Mouse (Mus musculus): Measurements from ENCODE around the gene Fth1. TPM values are rescaled to one million over a fixed set of nuclear protein-coding genes. Genes with fewer than 3 reads are reported as not detected.
"Not testable (repeated sequence)": the region's sequence is repeated elsewhere in the genome, so short reads cannot be mapped to it uniquely, and the experiment has no call there.

Gene Fth1
- polyA plus RNA-seq (2015; fragmentation: Nextera tagmentation; extraction: Ambion mirVana), result 1,344 and 1,356 TPM in 2 replicates

- Histone ChIP-seq H3K4me2 (replicated peaks) (no peak within 1 kb of the TSS), H3K4me1 (replicated peaks) (peaks cover 23% of the 10 kb centered on the region), H3K27me3 (no peaks in the 10 kb centered on the region), H3K36me3 (peaks cover 15% of the 10 kb centered on the region), H3K4me3 (replicated peaks) (no peak within 1 kb of the TSS), H3K9me3 (no peaks in the 10 kb centered on the region), H3K27ac (no peak within 1 kb of the TSS), H3K9ac (replicated peaks) (no peak within 1 kb of the TSS)
- WGBS, result 88% methylated on average over 4 of the region's 4 CpGs
- no peak for ATAC-seq
Observed at GRCm38 (mm10) chr19:9980258-9980657, at the start of gene Fth1. Gene Fth1 (plus strand): TSS chr19:9980598.

DNA sequence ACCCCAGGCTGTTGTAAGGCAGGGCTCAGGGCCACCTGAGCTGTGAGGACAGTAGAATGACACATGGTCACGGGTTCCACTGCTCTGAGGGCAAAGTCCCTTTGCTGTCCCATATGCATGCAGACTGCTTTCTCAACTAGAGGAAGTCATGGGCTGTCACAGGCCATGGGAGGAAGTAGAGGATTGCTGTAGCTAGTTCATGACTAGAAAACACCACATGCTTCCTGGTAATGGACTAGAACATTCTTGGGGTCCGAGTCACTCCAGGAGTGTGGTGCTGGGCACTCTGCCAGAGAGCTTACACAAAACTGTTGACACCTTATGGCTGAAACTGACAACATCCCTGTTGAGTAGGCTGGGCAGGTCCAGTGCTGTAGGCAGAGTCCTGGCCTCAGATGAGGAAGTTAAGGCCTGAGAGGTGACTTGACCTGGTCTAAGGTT lies 49.2 kb upstream of the Fth1 start:
- not testable (repeated sequence) for H3K9ac ChIP-seq (replicated peaks); H3K27ac ChIP-seq; H3K4me3 ChIP-seq (replicated peaks); H3K36me3 ChIP-seq; ATAC-seq; H3K9me3 ChIP-seq; H3K27me3 ChIP-seq; H3K4me2 ChIP-seq (replicated peaks); H3K4me1 ChIP-seq (replicated peaks)
- 86% methylated on average over 2 of the region's 2 CpGs for WGBS

- no peak for ATAC-seq
- H3K9me3 ChIP-seq, result no peaks in the 10 kb centered on the region
- 77% methylated on average over 2 of the region's 2 CpGs for WGBS
Observed at GRCm38 (mm10) chr19:9933908-9934307, 46.5 kb upstream of the Fth1 start.

DNA sequence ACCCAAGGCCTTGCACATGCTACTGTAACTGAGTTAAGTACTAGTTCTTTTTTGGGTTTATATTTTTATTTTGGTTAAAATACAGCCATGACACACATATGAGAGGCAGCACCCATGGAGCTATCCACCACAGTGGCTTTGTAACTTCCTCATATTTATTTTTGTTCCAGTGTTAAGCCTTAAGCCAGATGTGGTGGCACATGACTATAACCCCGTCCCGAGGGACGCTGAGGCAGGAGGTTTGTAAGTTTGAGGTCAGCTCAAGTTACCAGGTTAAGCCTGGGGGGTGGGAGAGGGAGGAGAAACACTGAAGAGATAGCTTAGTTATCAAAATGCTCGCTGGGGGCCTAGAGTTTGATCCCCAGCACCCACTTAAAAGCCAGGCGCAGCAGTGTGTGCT lies 43.8 kb upstream of the Fth1 start:
- ATAC-seq, result no peak
- H3K36me3 ChIP-seq, result no peaks in the 10 kb centered on the region
- no peaks in the 10 kb centered on the region for H3K27me3 ChIP-seq
- no peaks in the 10 kb centered on the region for H3K9me3 ChIP-seq
- no peak overlapping the region for H3K4me3 ChIP-seq (replicated peaks)
- H3K27ac ChIP-seq, result no peak overlapping the region
- H3K4me2 ChIP-seq (replicated peaks), result no peak overlapping the region
- WGBS, result 85% methylated on average over 5 of the region's 5 CpGs
- H3K9ac ChIP-seq (replicated peaks), result no peak overlapping the region
- H3K4me1 ChIP-seq (replicated peaks), result peaks cover 2% of the 10 kb centered on the region; the same call in 1 of the 2 replicates

More at GRCm38 (mm10) chr19:9933908-9934307, 46.5 kb upstream of the Fth1 start:
- Histone ChIP-seq H3K27ac (no peak overlapping the region), H3K36me3 (no peaks in the 10 kb centered on the region), H3K4me2 (replicated peaks) (no peak overlapping the region), H3K27me3 (no peaks in the 10 kb centered on the region), H3K4me3 (replicated peaks) (no peak overlapping the region), H3K4me1 (replicated peaks) (no peaks in the 10 kb centered on the region), H3K9ac (replicated peaks) (no peak overlapping the region)

- no peak overlapping the region for H3K4me3 ChIP-seq (replicated peaks)
- no peaks in the 10 kb centered on the region for H3K36me3 ChIP-seq
- H3K4me2 ChIP-seq (replicated peaks), result no peak overlapping the region
- no peak overlapping the region for H3K27ac ChIP-seq
- H3K9ac ChIP-seq (replicated peaks), result no peak overlapping the region
- no peaks in the 10 kb centered on the region for H3K27me3 ChIP-seq
- H3K4me1 ChIP-seq (replicated peaks), result peaks cover 2% of the 10 kb centered on the region; the same call in 1 of the 2 replicates
- H3K9me3 ChIP-seq, result no peaks in the 10 kb centered on the region
- WGBS, result 61% methylated on average over 5 of the region's 5 CpGs
- ATAC-seq, result no peak
Observed at GRCm38 (mm10) chr19:9937428-9937827, 43.0 kb upstream of the Fth1 start.

DNA sequence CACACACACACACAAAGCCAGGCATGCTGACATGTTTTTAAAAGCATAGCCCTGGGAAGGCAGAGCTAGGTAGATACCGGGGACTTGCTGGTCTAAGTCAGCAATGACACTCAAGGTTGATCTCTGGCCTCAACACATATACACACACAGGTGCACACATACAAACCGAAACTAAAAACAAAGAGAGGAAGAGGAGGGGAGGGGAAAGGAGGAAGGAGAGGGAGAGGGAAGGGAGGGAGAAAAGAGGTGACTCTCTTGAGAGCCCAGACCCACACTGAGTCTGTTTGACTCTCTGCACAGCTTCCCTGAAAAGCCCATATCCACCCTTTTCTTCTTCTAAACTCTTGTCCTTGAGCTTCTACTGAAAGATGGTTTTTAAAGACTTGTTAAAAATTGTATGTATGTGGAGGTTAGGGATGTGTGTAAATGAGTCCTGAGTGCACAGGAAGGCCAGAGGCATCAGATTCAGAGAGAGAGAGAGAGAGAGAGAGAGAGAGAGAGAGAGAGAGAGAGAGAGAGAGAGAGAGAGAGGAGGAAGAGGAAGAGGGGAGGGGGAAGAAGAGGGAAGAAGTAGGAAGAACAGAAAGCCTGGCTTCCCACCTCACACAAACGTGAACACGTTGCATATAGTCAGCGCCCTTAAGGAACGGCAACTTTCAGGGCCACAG lies 42.1 kb upstream of the Fth1 start:
- H3K4me1 ChIP-seq (replicated peaks), result peaks cover 2% of the 10 kb centered on the region; the same call in 1 of the 2 replicates
- 88% methylated on average over 6 of the region's 6 CpGs for WGBS
- no peaks in the 10 kb centered on the region for H3K27me3 ChIP-seq
- no peaks in the 10 kb centered on the region for H3K9me3 ChIP-seq
- H3K4me3 ChIP-seq (replicated peaks), result no peak overlapping the region
- ATAC-seq, result no peak
- no peak overlapping the region for H3K4me2 ChIP-seq (replicated peaks)
- H3K27ac ChIP-seq, result no peak overlapping the region
- no peaks in the 10 kb centered on the region for H3K36me3 ChIP-seq
- no peak overlapping the region for H3K9ac ChIP-seq (replicated peaks)

DNA sequence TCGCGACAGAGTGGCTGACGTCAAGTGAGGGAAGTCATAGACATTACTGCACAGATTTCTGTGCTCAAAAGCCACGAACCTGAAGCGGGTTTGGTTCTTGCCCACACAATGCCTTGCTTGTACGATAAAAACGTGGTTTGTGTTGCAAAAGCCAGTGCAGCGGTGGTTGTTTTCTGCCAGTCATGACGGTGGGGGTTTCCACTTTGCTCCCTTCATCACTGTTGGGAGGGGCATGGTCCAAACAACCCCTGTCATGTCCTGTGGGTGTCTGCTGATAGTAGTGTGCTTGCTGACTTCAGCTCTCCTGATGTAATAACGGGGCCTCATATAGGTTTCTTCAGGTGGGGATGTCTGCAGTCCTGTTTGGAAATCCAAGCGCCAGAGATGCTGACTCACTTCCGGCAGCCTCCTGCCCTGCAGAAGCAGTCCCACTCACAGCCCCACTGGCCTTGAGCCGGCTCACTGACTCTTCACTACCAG lies 41.5 kb upstream of the Fth1 start:
- 79% methylated on average over 13 of the region's 13 CpGs for WGBS

DNA sequence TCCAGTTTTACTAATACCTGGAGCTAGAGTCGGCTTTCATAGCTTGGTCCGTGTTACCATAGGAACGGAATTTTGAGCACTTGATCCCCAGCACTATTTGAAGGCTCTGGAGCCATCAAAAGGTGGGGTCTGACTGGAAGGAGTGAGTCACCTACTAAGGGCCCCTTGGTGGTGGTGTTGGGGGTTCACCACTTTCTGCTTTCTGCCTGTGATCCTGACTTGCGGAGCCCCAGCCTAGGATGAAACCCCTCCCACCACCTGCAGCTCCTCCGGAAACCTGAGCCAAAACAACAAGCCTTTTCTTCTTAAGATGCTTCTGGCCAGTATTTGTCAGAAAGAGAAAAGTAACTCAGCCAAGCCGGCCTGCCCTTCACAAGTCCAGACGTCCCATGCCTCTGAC lies 40.6 kb upstream of the Fth1 start:
- H3K4me3 ChIP-seq (replicated peaks), result no peak overlapping the region
- no peaks in the 10 kb centered on the region for H3K9me3 ChIP-seq
- no peak overlapping the region for H3K27ac ChIP-seq
- H3K9ac ChIP-seq (replicated peaks), result no peak overlapping the region
- WGBS, result 56% methylated on average over 7 of the region's 7 CpGs
- no peak overlapping the region for H3K4me2 ChIP-seq (replicated peaks)
- H3K36me3 ChIP-seq, result no peaks in the 10 kb centered on the region
- no peak for ATAC-seq
- peaks cover 2% of the 10 kb centered on the region; the same call in 1 of the 2 replicates for H3K4me1 ChIP-seq (replicated peaks)
- no peaks in the 10 kb centered on the region for H3K27me3 ChIP-seq

More for the DNA sequence above, 41.5 kb upstream of the Fth1 start:
- Histone ChIP-seq H3K4me3 (replicated peaks) (no peak overlapping the region), H3K27me3 (no peaks in the 10 kb centered on the region), H3K27ac (no peak overlapping the region), H3K9me3 (no peaks in the 10 kb centered on the region), H3K4me1 (replicated peaks) (peaks cover 2% of the 10 kb centered on the region; the same call in 1 of the 2 replicates), H3K9ac (replicated peaks) (no peak overlapping the region), H3K4me2 (replicated peaks) (no peak overlapping the region), H3K36me3 (no peaks in the 10 kb centered on the region)
- no peak for ATAC-seq

- Histone ChIP-seq H3K9me3 (no peaks in the 10 kb centered on the region), H3K36me3 (no peaks in the 10 kb centered on the region), H3K27ac (no peak overlapping the region), H3K9ac (replicated peaks) (no peak overlapping the region), H3K4me1 (replicated peaks) (peaks cover 2% of the 10 kb centered on the region; the same call in 1 of the 2 replicates), H3K27me3 (no peaks in the 10 kb centered on the region), H3K4me3 (replicated peaks) (no peak overlapping the region), H3K4me2 (replicated peaks) (no peak overlapping the region)
- no peak for ATAC-seq
- 6% methylated on average over 4 of the region's 4 CpGs for WGBS
Observed at GRCm38 (mm10) chr19:9940903-9941302, 39.5 kb upstream of the Fth1 start.

- Histone ChIP-seq H3K4me2 (replicated peaks) (no peak overlapping the region), H3K4me3 (replicated peaks) (no peak overlapping the region), H3K9me3 (no peaks in the 10 kb centered on the region), H3K27ac (no peak overlapping the region), H3K27me3 (no peaks in the 10 kb centered on the region), H3K4me1 (replicated peaks) (peaks cover 2% of the 10 kb centered on the region; the same call in 1 of the 2 replicates), H3K9ac (replicated peaks) (no peak overlapping the region), H3K36me3 (no peaks in the 10 kb centered on the region)
- WGBS, result 77% methylated on average over 1 of the region's 1 CpGs
- ATAC-seq, result no peak
Observed at GRCm38 (mm10) chr19:9941809-9942208, 38.6 kb upstream of the Fth1 start.

DNA sequence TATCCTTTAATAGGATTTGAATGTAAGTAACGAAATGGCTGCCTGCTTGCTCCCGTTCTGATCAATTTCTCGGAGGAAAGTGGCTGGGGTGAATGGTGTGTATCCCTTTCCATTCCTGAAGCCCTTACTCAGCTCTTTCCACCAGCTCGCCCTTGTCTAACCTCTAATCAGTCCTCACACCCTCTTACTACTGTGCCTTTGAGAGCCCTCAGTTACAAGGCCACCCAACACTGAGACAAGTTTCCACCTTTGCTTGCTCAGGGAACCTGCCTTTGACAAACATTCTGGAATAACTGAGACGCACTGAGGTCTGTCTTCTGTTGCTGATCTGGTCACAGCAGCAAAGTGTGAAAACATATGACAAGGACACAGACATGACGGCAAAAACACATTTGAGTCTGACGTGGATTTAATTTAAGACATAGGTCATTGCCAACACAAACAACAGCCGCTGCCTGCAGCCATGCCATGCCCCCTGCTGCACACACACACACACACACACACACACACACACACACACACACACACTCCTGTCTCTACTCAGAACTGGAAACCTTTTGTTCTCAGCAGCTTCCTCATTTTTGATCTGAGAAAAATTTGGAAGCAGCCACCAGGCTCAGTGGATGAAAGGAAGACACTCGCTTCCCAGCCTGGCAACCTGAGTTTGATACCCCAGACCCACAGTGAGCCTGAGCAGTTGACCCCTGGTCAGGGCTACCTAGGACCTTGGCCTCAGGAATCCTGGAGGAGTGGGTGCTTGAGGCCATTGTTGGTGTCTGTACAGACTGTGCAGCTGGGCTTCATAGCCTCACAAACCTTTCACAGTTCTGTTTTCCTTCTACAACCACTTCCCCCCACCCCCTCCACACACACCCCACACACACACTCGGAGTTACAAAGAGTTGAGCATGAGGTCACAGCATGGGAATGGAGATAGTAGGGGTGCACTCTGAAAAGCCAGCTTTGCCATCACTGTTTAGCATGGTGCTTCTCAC lies 37.6 kb upstream of the Fth1 start:
- Histone ChIP-seq H3K4me3 (replicated peaks) (no peak overlapping the region), H3K36me3 (no peaks in the 10 kb centered on the region), H3K9me3 (no peaks in the 10 kb centered on the region), H3K4me1 (replicated peaks) (peaks cover 2% of the 10 kb centered on the region; the same call in 1 of the 2 replicates), H3K27ac (no peak overlapping the region), H3K27me3 (no peaks in the 10 kb centered on the region), H3K9ac (replicated peaks) (no peak overlapping the region), H3K4me2 (replicated peaks) (no peak overlapping the region)
- ATAC-seq, result no peak
- 68% methylated on average over 10 of the region's 10 CpGs for WGBS
